Mouse (Mus musculus): ENCODE data around the gene Pear1. TPM values are rescaled to one million over a fixed set of nuclear protein-coding genes. Genes with fewer than 3 reads are reported as not detected.

Pear1 gene
- total and polyA plus RNA-seq, 2 experiments from 2014 or later = 4.9 to 12.3 TPM

DNA sequence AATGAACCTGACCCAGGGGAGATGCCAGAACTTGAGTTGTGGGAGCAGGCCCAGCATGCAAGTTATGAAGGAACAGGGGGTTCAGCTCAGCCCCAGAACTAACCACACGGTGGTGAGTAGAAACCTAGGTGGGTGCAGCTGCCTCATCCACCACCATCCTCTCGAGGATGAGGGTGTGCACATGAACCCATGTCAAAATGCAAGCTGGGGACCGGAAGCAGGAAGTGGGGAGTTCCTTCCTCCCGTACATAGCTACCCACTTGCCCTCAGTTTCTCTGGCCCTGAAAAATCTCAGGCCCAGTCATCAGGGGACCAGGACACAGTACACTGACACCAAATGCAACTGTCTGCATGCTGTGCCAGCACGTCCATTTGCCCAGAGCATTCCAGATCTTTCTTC lies 23.6 kb upstream of the Pear1 start:
- H3K27me3 ChIP-seq (ENCODE audit: insufficient read depth, low read length) = no peaks in the 10 kb centered on the region
- H3K9ac ChIP-seq = no peak overlapping the region
- H3K4me3 ChIP-seq (ENCODE audit: low read depth, low read length) = no peak overlapping the region
- TF ChIP-seq CTCF (IDR thresholded peaks at IDR 0.05; ENCODE audit: low read depth) = no peak
- no peak overlapping the region for H3K4me2 ChIP-seq (ENCODE audit: low read depth)
- no peaks in the 10 kb centered on the region for H3K4me1 ChIP-seq (ENCODE audit: insufficient read depth)
- ATAC-seq (no peak), DNase-seq (no peak)
- WGBS = 79% methylated on average over 5 of the region's 5 CpGs
- H3K27ac ChIP-seq (ENCODE audit: low read depth, low read length) = no peak overlapping the region
- H3K36me3 ChIP-seq (ENCODE audit: insufficient read depth) = no peaks in the 10 kb centered on the region
- no peaks in the 10 kb centered on the region for H3K9me3 ChIP-seq (ENCODE audit: low read length)

DNA sequence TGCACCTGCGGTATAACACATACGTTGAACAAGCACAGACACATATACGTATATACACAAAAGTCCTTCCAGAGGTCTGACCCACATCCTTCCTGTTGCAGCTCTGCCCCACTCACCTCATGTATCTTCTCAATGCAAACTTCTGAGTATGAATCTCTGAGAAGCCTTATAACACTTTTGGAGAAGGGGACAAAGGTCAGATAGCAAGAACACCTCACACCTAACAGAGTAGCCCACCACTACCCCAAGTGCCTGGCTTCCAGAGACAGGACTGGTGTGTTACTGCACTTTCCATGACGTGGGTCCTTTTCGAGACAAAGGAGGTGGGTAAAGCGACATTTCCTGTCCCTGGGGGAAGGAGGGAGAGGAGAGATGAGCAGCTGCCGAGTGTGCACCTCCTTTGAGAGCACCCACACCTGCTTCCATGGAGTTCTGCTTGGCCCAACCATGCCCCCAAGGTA lies 22.6 kb upstream of the Pear1 start, which contains the start of gene Sh2d2a:
TSS of gene Sh2d2a (plus strand) at position 106 of the 461 bp plus-strand sequence.
- H3K4me3 ChIP-seq (ENCODE audit: low read depth, low read length) = no peak within 1 kb of the TSS
- no peak within 1 kb of the TSS for H3K4me2 ChIP-seq (ENCODE audit: low read depth)
- H3K4me1 ChIP-seq (ENCODE audit: insufficient read depth) = no peaks in the 10 kb centered on the region
- H3K27me3 ChIP-seq (ENCODE audit: insufficient read depth, low read length) = no peaks in the 10 kb centered on the region
- no peak within 1 kb of the TSS for H3K27ac ChIP-seq (ENCODE audit: low read depth, low read length)
- H3K9ac ChIP-seq = no peak within 1 kb of the TSS
- H3K36me3 ChIP-seq (ENCODE audit: insufficient read depth) = no peaks in the 10 kb centered on the region
- no peak for TF ChIP-seq CTCF (IDR thresholded peaks at IDR 0.05; ENCODE audit: low read depth)
- 71% methylated on average over 7 of the region's 7 CpGs for WGBS
- ATAC-seq = no peak
- DNase-seq = no peak
- no peaks in the 10 kb centered on the region for H3K9me3 ChIP-seq (ENCODE audit: low read length)

DNA sequence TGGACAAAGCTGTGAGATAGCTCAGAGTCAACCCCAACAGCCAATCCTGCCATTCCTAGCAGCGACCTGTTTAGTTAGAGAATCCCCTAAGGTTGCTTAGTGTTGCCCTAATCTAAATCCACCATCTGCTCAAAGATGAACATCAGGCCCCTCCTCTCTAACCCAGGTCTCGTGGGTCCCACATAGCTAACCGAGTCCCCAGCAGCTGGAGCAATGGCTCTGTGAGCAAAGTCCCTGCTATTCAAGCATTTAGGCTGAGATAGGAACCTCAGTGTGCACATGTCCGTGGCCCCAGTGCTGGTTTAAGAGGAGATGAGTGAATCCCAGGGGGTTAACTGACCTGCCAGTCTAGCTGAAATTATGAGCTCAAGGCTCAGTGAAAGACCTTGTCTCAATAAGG lies 22.1 kb upstream of the Pear1 start:
- ATAC-seq = no peak

DNA sequence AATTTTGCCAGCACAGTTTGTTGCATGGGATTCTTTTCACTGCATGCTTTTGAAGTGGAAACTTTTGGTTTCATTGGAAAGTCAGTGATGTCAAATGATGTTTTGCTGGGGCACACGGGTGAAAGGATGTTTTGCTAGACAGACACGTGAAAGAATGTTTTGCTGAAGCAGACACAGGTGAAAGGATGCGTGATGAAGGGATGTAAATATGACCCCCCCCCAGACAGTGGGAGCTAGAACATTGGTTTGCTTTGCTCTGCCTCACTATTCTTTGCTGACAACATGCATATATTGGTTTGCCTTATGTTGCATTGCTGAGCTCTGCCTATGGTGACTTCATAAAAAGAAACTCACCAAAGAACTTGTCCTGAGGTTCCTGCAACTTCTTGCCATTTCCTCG lies 20.9 kb upstream of the Pear1 start:
- Histone ChIP-seq H3K9ac (no peak overlapping the region), H3K4me3 (ENCODE audit: low read depth, low read length) (no peak overlapping the region)
- 86% methylated on average over 4 of the region's 4 CpGs for WGBS

More for the DNA sequence above, 22.1 kb upstream of the Pear1 start:
- H3K4me1 ChIP-seq (ENCODE audit: insufficient read depth) = no peaks in the 10 kb centered on the region
- WGBS = 75% methylated on average over 4 of the region's 4 CpGs
- no peak overlapping the region for H3K4me2 ChIP-seq (ENCODE audit: low read depth)
- no peaks in the 10 kb centered on the region for H3K36me3 ChIP-seq (ENCODE audit: insufficient read depth)
- H3K27me3 ChIP-seq (ENCODE audit: insufficient read depth, low read length) = no peaks in the 10 kb centered on the region
- no peaks in the 10 kb centered on the region for H3K9me3 ChIP-seq (ENCODE audit: low read length)
- DNase-seq = no peak
- H3K27ac ChIP-seq (ENCODE audit: low read depth, low read length) = no peak overlapping the region
- H3K4me3 ChIP-seq (ENCODE audit: low read depth, low read length) = no peak overlapping the region
- TF ChIP-seq CTCF (IDR thresholded peaks at IDR 0.05; ENCODE audit: low read depth) = no peak
- H3K9ac ChIP-seq = no peak overlapping the region

DNA sequence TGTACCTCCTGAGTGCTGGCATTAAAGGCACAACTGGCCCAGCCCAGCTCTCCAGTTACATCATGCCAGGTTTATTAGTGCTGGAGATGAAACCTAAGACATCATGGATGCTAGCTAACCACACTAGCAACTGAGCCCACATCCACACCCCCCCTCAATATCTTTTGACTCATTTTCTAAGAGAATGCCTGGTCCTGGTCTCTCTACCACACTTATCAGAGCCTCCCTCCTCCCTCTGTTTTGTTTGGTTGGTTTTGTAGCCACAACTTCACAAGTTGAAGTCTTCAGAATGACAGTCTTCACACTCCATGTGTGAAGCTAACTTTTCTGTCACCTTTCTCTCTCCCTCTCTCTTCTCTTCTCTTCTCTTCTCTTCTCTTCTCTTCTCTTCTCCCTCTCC lies 16.8 kb upstream of the Pear1 start:
- TF ChIP-seq CTCF (IDR thresholded peaks at IDR 0.05; ENCODE audit: low read depth) = no peak
- ATAC-seq (no peak), DNase-seq (no peak)
- no peak overlapping the region for H3K4me2 ChIP-seq (ENCODE audit: low read depth)
- H3K4me1 ChIP-seq (ENCODE audit: insufficient read depth) = no peaks in the 10 kb centered on the region
- H3K9ac ChIP-seq = no peak overlapping the region
- no peaks in the 10 kb centered on the region for H3K36me3 ChIP-seq (ENCODE audit: insufficient read depth)
- H3K27me3 ChIP-seq (ENCODE audit: insufficient read depth, low read length) = no peaks in the 10 kb centered on the region
- no peak overlapping the region for H3K27ac ChIP-seq (ENCODE audit: low read depth, low read length)
- no peak overlapping the region for H3K4me3 ChIP-seq (ENCODE audit: low read depth, low read length)
- no peaks in the 10 kb centered on the region for H3K9me3 ChIP-seq (ENCODE audit: low read length)

More for the DNA sequence above, 20.9 kb upstream of the Pear1 start:
- no peaks in the 10 kb centered on the region for H3K27me3 ChIP-seq (ENCODE audit: insufficient read depth, low read length)
- no peak overlapping the region for H3K27ac ChIP-seq (ENCODE audit: low read depth, low read length)
- no peak for TF ChIP-seq CTCF (IDR thresholded peaks at IDR 0.05; ENCODE audit: low read depth)
- DNase-seq (no peak), ATAC-seq (no peak)
- no peaks in the 10 kb centered on the region for H3K9me3 ChIP-seq (ENCODE audit: low read length)
- no peak overlapping the region for H3K4me2 ChIP-seq (ENCODE audit: low read depth)
- no peaks in the 10 kb centered on the region for H3K4me1 ChIP-seq (ENCODE audit: insufficient read depth)
- no peaks in the 10 kb centered on the region for H3K36me3 ChIP-seq (ENCODE audit: insufficient read depth)

DNA sequence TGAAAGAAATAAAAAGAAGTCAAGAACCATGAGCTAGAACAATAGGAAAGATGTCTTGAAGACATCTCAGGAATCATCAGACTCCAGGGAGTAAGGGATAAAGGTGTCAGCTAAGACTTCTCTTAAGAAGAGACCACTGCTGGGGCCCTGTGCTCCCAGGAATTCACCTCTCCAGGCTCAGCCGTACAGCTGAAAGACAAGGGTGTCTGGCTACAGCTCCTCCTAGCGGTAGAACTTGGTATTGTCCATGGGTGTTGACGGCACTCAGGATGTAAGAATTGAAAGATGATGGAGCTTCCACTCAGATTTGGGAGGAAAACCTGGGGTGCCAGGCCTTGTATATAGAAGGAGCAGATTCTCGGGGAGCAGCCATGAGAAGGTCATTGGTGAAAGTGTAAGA lies 14.5 kb upstream of the Pear1 start:
- Histone ChIP-seq H3K9ac (no peak overlapping the region), H3K4me1 (ENCODE audit: insufficient read depth) (no peaks in the 10 kb centered on the region), H3K27ac (ENCODE audit: low read depth, low read length) (no peak overlapping the region), H3K4me2 (ENCODE audit: low read depth) (no peak overlapping the region), H3K4me3 (ENCODE audit: low read depth, low read length) (no peak overlapping the region), H3K36me3 (ENCODE audit: insufficient read depth) (no peaks in the 10 kb centered on the region), H3K9me3 (ENCODE audit: low read length) (no peaks in the 10 kb centered on the region), H3K27me3 (ENCODE audit: insufficient read depth, low read length) (no peaks in the 10 kb centered on the region)
- ATAC-seq (no peak), DNase-seq (peak; percentile 79)
- WGBS = 4% methylated on average over 4 of the region's 4 CpGs
- peak; percentile 88 for TF ChIP-seq CTCF (IDR thresholded peaks at IDR 0.05; ENCODE audit: low read depth)

DNA sequence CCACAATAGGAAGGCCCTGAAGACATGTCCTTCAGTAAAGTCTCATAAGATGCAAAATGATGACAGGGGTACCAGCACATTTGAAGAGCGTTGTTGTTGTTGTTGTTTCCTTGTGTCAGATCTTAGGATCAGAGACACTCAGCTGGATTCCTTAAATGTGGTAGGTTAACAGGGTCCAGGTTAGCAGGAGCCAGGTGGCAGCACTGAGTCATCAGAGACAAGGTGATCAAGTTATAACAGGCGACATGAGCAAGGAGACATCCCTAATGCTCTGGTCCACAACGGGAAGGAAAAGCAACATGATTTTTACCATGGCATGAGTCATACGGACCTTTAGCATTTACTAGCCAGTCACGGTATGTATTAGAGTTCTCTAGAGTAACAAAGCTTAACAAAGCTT lies 9.4 kb upstream of the Pear1 start:
- Histone ChIP-seq H3K9ac (no peak overlapping the region), H3K27ac (ENCODE audit: low read depth, low read length) (no peak overlapping the region), H3K9me3 (ENCODE audit: low read length) (no peaks in the 10 kb centered on the region), H3K27me3 (ENCODE audit: insufficient read depth, low read length) (no peaks in the 10 kb centered on the region), H3K4me2 (ENCODE audit: low read depth) (no peak overlapping the region), H3K4me3 (ENCODE audit: low read depth, low read length) (no peak overlapping the region), H3K4me1 (ENCODE audit: insufficient read depth) (no peaks in the 10 kb centered on the region), H3K36me3 (ENCODE audit: insufficient read depth) (no peaks in the 10 kb centered on the region)
- DNase-seq (no peak), ATAC-seq (no peak)
- no peak for TF ChIP-seq CTCF (IDR thresholded peaks at IDR 0.05; ENCODE audit: low read depth)
- 72% methylated on average over 5 of the region's 5 CpGs for WGBS

All from forebrain, postnatal 0 days (tissue).